Mouse (Mus musculus): ENCODE measurements around the gene Pappa.

The Pappa gene

GRCm38 (mm10) chr4:65328486-65329308, 204.7 kb downstream of the Pappa start:
- DNase-seq (ENCODE audit: low read depth, low spot score): peak; percentile 11

- no peak for DNase-seq (ENCODE audit: low read depth, low spot score)
Measured at GRCm38 (mm10) chr4:65333718-65334117, 209.7 kb downstream of the Pappa start.

- no peak for DNase-seq (ENCODE audit: low read depth, low spot score)
Measured at GRCm38 (mm10) chr4:65341766-65342165, 217.8 kb downstream of the Pappa start.

GRCm38 (mm10) chr4:65350521-65350920, 226.5 kb downstream of the Pappa start:
- peak; percentile 20 for DNase-seq (ENCODE audit: low read depth, low spot score)

GRCm38 (mm10) chr4:65354580-65354979, 230.6 kb downstream of the Pappa start:
- DNase-seq (ENCODE audit: low read depth, low spot score): no peak

GRCm38 (mm10) chr4:65367135-65367534, 243.2 kb downstream of the Pappa start:
- no peak for DNase-seq (ENCODE audit: low read depth, low spot score)

- DNase-seq (ENCODE audit: low read depth, low spot score): no peak
Measured at GRCm38 (mm10) chr4:65372731-65373130, 248.8 kb downstream of the Pappa start.

GRCm38 (mm10) chr4:65373841-65374240, 249.9 kb downstream of the Pappa start:
- DNase-seq (ENCODE audit: low read depth, low spot score): no peak

GRCm38 (mm10) chr4:65376571-65376970, 252.6 kb downstream of the Pappa start:
- no peak for DNase-seq (ENCODE audit: low read depth, low spot score)

GRCm38 (mm10) chr4:65379461-65379860, 255.5 kb downstream of the Pappa start:
- DNase-seq (ENCODE audit: low read depth, low spot score): no peak

- no peak for DNase-seq (ENCODE audit: low read depth, low spot score)
Measured at GRCm38 (mm10) chr4:65383070-65383469, 259.1 kb downstream of the Pappa start.

GRCm38 (mm10) chr4:65391001-65391400, 267.0 kb downstream of the Pappa start:
- DNase-seq (ENCODE audit: low read depth, low spot score): peak; percentile 86

GRCm38 (mm10) chr4:65396806-65397205, 272.8 kb downstream of the Pappa start:
- DNase-seq (ENCODE audit: low read depth, low spot score): no peak

GRCm38 (mm10) chr4:65399457-65399856, 275.5 kb downstream of the Pappa start:
- DNase-seq (ENCODE audit: low read depth, low spot score): no peak

- no peak for DNase-seq (ENCODE audit: low read depth, low spot score)
Measured at GRCm38 (mm10) chr4:65402286-65402685, 278.3 kb downstream of the Pappa start.

- DNase-seq (ENCODE audit: low read depth, low spot score): peak; percentile 70
Measured at GRCm38 (mm10) chr4:65402836-65403634, 279.1 kb downstream of the Pappa start.

Measured in mesoderm, embryonic 11.5 days (tissue).